Mouse (Mus musculus): Measurements from ENCODE around the gene Dst.
A peak's percentile ranks its signal among the peaks of the same experiment; 100 is the strongest.

GRCm38 (mm10) chr1:34040901-34041721, 133.1 kb downstream of the Dst start:
- TF ChIP-seq MAX (IDR thresholded peaks at IDR 0.05; ENCODE audit: low read depth), result no peak
- peak; percentile 43 for TF ChIP-seq POLR2A (IDR thresholded peaks at IDR 0.05; ENCODE audit: insufficient read length, low read depth)
- TF ChIP-seq TCF12 (IDR thresholded peaks at IDR 0.05; ENCODE audit: insufficient read depth, poor library complexity, severe bottlenecking), result peak; percentile 63
- TF ChIP-seq USF1 (IDR thresholded peaks at IDR 0.05; ENCODE audit: low read depth), result no peak
- peak; percentile 27 to 88 (median 76) for TF ChIP-seq MYOD1 (IDR thresholded peaks at IDR 0.05; ENCODE audit: control insufficient read depth in 1 of 3, insufficient read length in 2 of 3, low read depth in 2 of 3)
- peak; percentile 44 for TF ChIP-seq POLR2AphosphoS2 (IDR thresholded peaks at IDR 0.05; ENCODE audit: insufficient read length, low read depth)
- TF ChIP-seq E2F4 (IDR thresholded peaks at IDR 0.05; ENCODE audit: insufficient read depth), result no peak

All from myocyte (in vitro differentiated cells).